Mouse (Mus musculus) heart, adult 2 months (tissue): ENCODE measurements at regions not wholly inside any gene's neighbourhood (a gene's known extent, or its start where the extent isn't known, plus 50 kb on each side); places are given as distances from the start of the nearest gene placed in this dataset.
A peak's percentile ranks its signal among the peaks of the same experiment; 100 is the strongest.

Experiments used
- DNase-seq, 2 experiments: peaks; one replicate each; pipeline ENCODE4 v3.0.0; 2021
- H3K27ac ChIP-seq: fragments of 200-600 bp; 2 replicates; pipeline ENCODE4 v1.8.1; 2022
- H3K27me3 ChIP-seq: fragments of 200-500 bp; 2 replicates; pipeline ENCODE4 v1.6.1; 2012; ENCODE audit warnings: mild to moderate bottlenecking, low read length, inconsistent platforms, mixed read lengths; ENCODE audit not compliant: control insufficient read depth, insufficient read depth
- H3K36me3 ChIP-seq: fragments of 200-500 bp; 2 replicates; pipeline ENCODE4 v1.6.1; 2012; ENCODE audit warnings: low read length, inconsistent platforms; ENCODE audit not compliant: control insufficient read depth, insufficient read depth
- H3K4me1 ChIP-seq: fragments of 200-500 bp; 2 replicates; pipeline ENCODE4 v1.6.1; 2011; ENCODE audit warnings: low read length; ENCODE audit not compliant: control insufficient read depth, insufficient read depth
- H3K4me3 ChIP-seq: fragments of 200-600 bp; 2 replicates; pipeline ENCODE4 v1.8.1; 2022
- H3K79me2 ChIP-seq: fragments of 200-500 bp; replicated peaks from 2 replicates; pipeline ENCODE4 v1.6.1; 2012; ENCODE audit warnings: mild to moderate bottlenecking, inconsistent platforms, low read length, moderate library complexity, mixed read lengths; ENCODE audit not compliant: control insufficient read depth, insufficient read depth
- H3K9ac ChIP-seq: fragments of 200-500 bp; 2 replicates; pipeline ENCODE4 v1.6.1; 2012; ENCODE audit warnings: low read depth, mild to moderate bottlenecking, control low read depth, inconsistent platforms, low read length, mixed read lengths
- CTCF ChIP-seq: fragments of 200-600 bp; IDR thresholded peaks from 2 replicates; pipeline ENCODE4 v1.8.1; 2022; ENCODE audit warnings: antibody characterized with exemption, mild to moderate bottlenecking, moderate library complexity
- EP300 ChIP-seq: fragments of 200-500 bp; IDR thresholded peaks from 2 replicates; pipeline ENCODE4 v1.6.1; 2011; ENCODE audit warnings: low read depth, low read length, control low read depth; ENCODE audit not compliant: insufficient read depth
- POLR2A ChIP-seq: fragments of 200-500 bp; IDR thresholded peaks from 2 replicates; pipeline ENCODE4 v1.6.1; 2011; ENCODE audit warnings: mild to moderate bottlenecking, low read depth, low read length, control low read depth; ENCODE audit not compliant: insufficient read depth
- WGBS: fragments of 180-500 bp; shearing (Covaris S2); methylation state at CpG from one replicate; pipeline ENCODE4 v1.1.7; 2018; 5-methylcytosine and 5-hydroxymethylcytosine counted together
- intact Hi-C: fragments of 180-260 bp; cut with DNase I; formaldehyde crosslinking; loops from one replicate; pipeline ENCODE4 v1.15.1; 2025

DNA sequence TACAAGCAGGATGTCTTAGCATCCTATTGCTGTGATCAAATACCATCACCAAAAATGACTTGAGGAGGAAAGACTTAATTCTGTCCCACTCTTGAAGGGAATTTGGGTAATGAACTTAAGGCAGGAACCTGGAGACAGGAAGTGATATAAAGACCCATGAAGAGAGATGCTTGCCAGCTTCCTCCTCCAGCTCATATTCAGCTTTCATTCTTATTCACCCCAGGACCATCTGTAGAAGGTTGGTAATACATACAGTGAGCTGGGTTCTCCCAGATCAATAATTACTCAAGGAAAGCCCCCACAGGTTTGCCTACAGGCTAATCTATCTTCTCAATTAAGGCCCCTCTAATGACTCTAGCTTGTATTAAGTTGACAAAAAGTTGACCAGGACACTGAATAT, 283.5 kb upstream of the Rarb start:
- no peak for TF ChIP-seq CTCF
- TF ChIP-seq EP300 = no peak
- no peak for TF ChIP-seq POLR2A
- Histone ChIP-seq H3K9ac (no peak overlapping the region), H3K27ac (no peak overlapping the region), H3K4me1 (no peaks in the 10 kb centered on the region), H3K36me3 (no peaks in the 10 kb centered on the region), H3K27me3 (no peaks in the 10 kb centered on the region), H3K79me2 (no peaks in the 10 kb centered on the region), H3K4me3 (no peak overlapping the region)
- no peak for DNase-seq
- intact Hi-C loops = no loop called here

DNA sequence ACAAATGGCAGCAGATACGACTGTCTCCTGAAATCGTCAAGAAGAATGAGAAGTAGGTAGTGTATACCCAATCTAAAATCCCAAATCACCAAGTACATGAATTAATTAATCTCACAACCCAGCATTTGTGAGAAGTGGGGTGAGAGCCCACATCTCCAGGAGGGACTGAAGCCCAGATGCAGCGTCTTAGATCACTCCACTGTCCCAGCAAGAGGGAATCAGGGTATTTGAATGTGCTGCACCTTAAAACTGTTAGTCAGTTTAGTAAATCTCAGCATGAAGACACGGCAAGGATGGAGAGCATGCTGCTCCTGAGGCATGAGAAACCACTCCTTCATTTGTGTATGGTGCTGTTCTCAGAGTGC, 271.6 kb upstream of the Rarb start:
- no peak overlapping the region for H3K4me3 ChIP-seq
- no peak for DNase-seq
- H3K9ac ChIP-seq = no peak overlapping the region
- H3K4me1 ChIP-seq = no peaks in the 10 kb centered on the region
- no peak for TF ChIP-seq POLR2A
- no peak for TF ChIP-seq EP300
- no peak for TF ChIP-seq CTCF
- intact Hi-C loops = no loop called here
- H3K27me3 ChIP-seq = no peaks in the 10 kb centered on the region
- no peaks in the 10 kb centered on the region for H3K36me3 ChIP-seq
- H3K79me2 ChIP-seq = no peaks in the 10 kb centered on the region
- H3K27ac ChIP-seq = no peak overlapping the region
- 47% methylated on average over 4 of the region's 4 CpGs for WGBS

DNA sequence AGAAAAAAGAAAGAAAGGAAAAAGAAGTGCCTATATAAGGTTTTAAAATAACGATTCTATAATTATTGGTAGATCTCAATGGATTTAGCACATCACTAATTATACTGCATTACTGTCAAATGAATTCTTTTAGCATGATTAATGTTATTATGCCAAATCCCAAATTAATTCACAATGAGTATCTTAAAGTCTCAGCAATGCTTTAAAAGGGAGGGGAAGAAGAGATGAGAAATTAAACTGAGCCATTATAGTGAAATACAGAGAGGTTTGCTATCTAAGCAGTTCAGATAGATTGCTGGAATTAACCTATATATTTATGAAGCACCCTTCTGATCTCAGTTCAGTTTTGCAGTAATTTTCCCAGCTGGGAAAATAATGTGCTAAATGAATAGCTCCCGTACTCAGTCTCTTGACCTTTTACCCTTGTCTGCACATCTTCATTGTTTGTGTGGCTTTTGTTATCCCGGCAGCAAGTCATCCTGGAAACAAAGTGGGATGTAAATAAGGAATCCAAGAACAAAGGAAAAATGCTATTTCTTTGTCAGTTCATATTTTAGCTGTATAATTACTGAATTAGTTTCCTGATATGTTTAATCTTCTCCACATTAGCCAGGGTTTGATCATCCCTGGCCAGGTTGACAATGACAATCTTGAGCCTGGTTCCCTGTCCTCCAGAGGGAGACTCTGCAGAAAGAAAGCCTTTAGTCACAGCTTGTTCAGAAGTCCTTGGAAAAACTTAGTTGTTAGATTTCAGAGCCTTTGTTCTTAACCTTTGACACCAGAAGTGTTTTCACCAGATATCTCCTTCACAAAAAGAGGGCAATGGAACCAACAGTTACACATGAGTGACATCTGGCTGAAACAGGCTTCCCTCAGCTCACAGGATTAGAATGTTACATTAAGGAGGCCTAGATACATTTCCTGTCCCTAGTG, 270.9 kb upstream of the Rarb start:
- intact Hi-C loops = no loop called here
- TF ChIP-seq EP300 (no peak), POLR2A (no peak), CTCF (no peak)
- no peaks in the 10 kb centered on the region for H3K27me3 ChIP-seq
- no peak overlapping the region for H3K4me3 ChIP-seq
- H3K9ac ChIP-seq = no peak overlapping the region
- no peaks in the 10 kb centered on the region for H3K79me2 ChIP-seq
- no peaks in the 10 kb centered on the region for H3K36me3 ChIP-seq
- no peak for DNase-seq
- H3K27ac ChIP-seq = no peak overlapping the region
- no peaks in the 10 kb centered on the region for H3K4me1 ChIP-seq
- WGBS = 56% methylated on average over 3 of the region's 3 CpGs

DNA sequence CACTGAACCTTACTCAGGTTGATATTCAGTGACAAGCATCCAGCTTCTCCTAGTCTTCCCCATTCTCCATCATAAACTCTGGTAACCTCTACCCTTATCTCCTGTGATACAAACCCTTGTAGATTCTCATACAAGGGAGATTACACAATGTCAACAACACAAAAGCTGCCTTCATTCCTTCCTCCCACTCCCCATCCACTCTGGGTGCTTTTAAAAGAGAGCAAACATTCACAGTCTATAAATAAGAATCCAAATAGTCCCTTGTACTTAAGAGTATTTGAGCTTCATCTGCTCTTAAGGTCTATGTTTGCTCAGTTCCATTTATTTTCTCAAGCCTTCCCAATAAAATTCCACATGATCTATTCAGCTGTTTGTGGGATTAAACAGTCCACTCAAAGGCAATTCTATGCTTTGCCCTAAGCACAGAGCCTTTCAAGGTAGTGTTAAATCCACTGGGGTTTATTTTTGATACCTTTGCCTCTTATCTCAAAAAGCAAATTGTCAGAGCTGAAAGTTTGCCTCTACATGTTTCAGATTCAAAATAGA, 270.2 kb upstream of the Rarb start:
- H3K27me3 ChIP-seq = no peaks in the 10 kb centered on the region
- no peaks in the 10 kb centered on the region for H3K79me2 ChIP-seq
- H3K4me3 ChIP-seq = no peak overlapping the region

DNA sequence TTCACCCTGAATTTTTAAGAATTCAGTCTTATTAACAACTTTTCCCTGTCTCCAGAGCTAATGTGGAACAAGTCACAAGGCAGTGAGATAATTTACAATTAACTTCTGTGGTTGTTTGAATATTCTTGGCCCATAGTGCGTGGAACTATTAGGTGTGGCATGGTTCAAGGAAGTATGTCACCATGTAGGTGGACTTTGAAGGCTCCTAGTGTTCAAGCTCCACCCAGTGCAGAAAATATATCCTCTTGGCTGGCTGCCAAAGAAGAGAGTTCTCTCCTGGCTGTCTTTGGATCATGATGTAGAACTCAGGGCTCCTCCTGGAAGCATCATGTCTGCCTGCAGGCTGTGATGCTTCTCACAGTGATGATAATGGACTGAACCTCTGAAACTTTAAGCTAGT, 268.9 kb upstream of the Rarb start:
- Histone ChIP-seq H3K4me1 (no peaks in the 10 kb centered on the region), H3K27ac (no peak overlapping the region), H3K9ac (no peak overlapping the region), H3K4me3 (no peak overlapping the region), H3K36me3 (no peaks in the 10 kb centered on the region), H3K79me2 (no peaks in the 10 kb centered on the region), H3K27me3 (no peaks in the 10 kb centered on the region)
- no peak for DNase-seq
- intact Hi-C loops = no loop called here
- TF ChIP-seq EP300 = no peak
- no peak for TF ChIP-seq CTCF
- no peak for TF ChIP-seq POLR2A
- 77% methylated on average over 1 of the region's 1 CpGs for WGBS

More for the DNA sequence above, 270.2 kb upstream of the Rarb start:
- no peak overlapping the region for H3K9ac ChIP-seq
- TF ChIP-seq EP300 = no peak
- TF ChIP-seq CTCF = no peak
- TF ChIP-seq POLR2A = no peak
- DNase-seq = no peak
- H3K36me3 ChIP-seq = no peaks in the 10 kb centered on the region
- no peak overlapping the region for H3K27ac ChIP-seq
- no peaks in the 10 kb centered on the region for H3K4me1 ChIP-seq
- intact Hi-C loops = no loop called here

DNA sequence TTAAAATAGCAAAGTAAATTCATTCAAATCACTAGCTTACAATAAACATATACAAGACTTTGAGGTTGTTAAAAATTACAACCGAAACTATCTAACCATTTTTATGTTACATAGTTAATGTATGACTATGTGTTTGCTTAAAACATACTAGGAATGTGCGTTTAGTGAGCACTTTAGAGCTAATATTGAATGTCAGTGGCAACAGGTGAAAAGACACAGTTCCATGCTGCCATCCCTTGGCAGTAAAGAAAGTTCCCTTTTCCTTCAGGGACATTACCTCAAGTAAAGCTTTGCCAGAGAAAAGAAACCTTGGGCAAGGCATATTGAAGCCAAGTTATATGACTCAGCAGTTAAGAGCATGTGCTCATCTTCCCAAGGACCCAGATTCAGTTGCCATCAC, 265.0 kb upstream of the Rarb start:
- no peak for TF ChIP-seq POLR2A
- TF ChIP-seq EP300 = no peak
- 0 out of 2 replicates have a peak, but pooled peaks have one; percentile 8 for TF ChIP-seq CTCF

More for the DNA sequence above, 265.0 kb upstream of the Rarb start:
- intact Hi-C loops = no loop called here
- H3K27me3 ChIP-seq = no peaks in the 10 kb centered on the region
- H3K4me3 ChIP-seq = no peak overlapping the region
- no peak for DNase-seq
- H3K27ac ChIP-seq = no peak overlapping the region
- 77% methylated on average over 2 of the region's 2 CpGs for WGBS
- H3K4me1 ChIP-seq = no peaks in the 10 kb centered on the region
- no peaks in the 10 kb centered on the region for H3K36me3 ChIP-seq
- H3K9ac ChIP-seq = no peak overlapping the region
- no peaks in the 10 kb centered on the region for H3K79me2 ChIP-seq
